Mouse (Mus musculus): Measurements from ENCODE around the gene D630003M21Rik. TPM values are rescaled to one million over a fixed set of nuclear protein-coding genes. Genes with fewer than 3 reads are reported as not detected.

The D630003M21Rik gene
- polyA plus RNA-seq, 1 experiment from 2014 or later, result not detected

DNA sequence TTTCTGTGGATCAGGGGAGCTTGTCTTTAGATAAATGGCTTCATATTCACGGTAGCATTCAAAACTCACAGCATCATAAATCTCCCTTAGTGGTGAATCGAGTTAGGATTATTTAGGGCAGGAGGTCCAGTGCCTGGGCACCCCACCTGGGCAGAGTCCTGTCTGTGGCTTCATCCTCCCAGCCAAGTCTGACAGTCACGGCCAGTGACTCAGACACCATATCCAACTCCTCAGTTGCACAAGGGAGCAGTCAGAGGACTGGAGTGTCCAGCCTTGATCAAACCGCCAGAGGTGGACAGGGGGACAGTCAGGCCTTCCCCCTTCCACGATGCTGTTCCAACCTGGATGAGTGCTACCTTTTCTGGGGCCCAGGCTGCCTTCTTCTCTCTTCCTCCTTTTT lies 31.1 kb downstream of the D630003M21Rik start:
- H3K27ac ChIP-seq, result no peak overlapping the region
- no peaks in the 10 kb centered on the region for H3K36me3 ChIP-seq (ENCODE audit: inconsistent target)
- 96% methylated on average over 5 of the region's 5 CpGs for WGBS (ENCODE audit: missing documents)
- no peak overlapping the region for H3K4me3 ChIP-seq (ENCODE audit: inconsistent target)
- H3K79me2 ChIP-seq (ENCODE audit: inconsistent target), result no peaks in the 10 kb centered on the region

DNA sequence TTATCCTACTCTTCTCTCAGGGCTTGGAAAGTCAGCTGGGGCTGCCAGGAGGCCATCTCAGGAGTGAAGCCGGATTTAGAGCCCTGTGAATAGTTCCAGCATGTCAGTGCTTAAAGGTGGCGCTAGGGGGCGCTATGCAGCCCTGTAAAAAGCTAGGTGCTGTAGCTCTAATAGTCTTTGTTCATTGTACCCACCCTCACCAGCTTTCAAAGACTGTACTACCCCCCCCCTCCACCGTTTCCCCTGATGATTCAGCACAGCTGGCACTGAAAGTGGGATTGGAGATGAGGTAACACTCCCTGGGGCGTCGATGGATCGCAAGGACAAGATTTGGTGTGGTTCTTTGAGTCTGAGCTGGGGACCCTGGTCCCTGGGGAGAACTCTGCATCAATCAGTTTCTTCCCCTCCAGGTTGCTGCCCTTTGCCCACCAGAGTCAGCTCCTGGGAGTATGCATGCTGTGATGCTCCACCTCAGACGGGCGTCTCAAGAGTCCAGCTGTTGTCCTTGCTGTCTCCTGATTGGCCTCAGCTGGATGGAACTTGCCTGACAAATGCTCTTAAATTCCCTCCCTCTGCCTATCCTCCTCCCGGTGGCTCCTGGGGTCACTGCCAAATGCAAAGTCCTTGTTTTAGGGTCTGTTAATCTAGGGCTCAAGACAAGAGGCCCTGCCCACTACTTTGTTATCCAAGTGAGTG lies 33.9 kb downstream of the D630003M21Rik start:
- Histone ChIP-seq H3K79me2 (ENCODE audit: inconsistent target) (no peaks in the 10 kb centered on the region), H3K4me3 (ENCODE audit: inconsistent target) (no peak overlapping the region), H3K27ac (no peak overlapping the region), H3K36me3 (ENCODE audit: inconsistent target) (no peaks in the 10 kb centered on the region)
- 52% methylated on average over 10 of the region's 10 CpGs for WGBS (ENCODE audit: missing documents)

DNA sequence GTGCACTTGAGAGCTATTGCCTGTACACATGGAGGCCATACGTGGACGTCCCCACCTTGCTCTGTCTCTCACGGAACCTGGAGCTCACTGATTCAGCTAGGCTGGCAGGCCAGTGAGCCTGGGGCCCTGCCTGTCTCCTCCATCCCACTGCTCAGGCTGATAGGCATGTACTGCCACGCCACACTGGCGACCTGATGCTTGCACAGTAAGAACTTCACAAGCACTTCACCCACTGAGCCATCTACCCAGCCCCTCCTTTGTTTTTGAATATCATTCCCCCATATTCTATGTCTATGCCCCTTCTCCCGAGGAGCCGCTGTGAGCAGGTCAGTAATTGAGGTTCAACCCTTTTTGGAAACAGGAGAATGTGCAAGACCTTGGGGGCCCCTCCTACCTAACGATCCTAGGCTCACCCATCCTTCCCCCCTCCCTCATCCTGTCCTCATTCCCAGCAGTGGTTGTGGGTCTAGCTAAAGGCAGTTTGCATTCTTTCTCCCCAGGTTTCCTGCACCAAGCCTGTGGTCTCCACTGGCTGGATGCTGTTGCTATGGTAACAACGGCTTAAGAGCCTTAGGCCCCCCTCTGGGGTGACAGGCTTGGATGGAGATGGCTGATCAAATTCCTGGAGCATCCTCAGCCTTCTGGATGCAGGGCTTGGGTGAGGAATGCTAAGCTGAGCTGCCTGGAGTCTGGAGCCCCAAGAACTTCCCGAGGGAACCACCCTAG lies 35.2 kb downstream of the D630003M21Rik start:
- Histone ChIP-seq H3K27ac (no peak overlapping the region), H3K79me2 (ENCODE audit: inconsistent target) (no peaks in the 10 kb centered on the region), H3K4me3 (ENCODE audit: inconsistent target) (no peak overlapping the region), H3K36me3 (ENCODE audit: inconsistent target) (no peaks in the 10 kb centered on the region)
- 86% methylated on average over 10 of the region's 10 CpGs for WGBS (ENCODE audit: missing documents)

DNA sequence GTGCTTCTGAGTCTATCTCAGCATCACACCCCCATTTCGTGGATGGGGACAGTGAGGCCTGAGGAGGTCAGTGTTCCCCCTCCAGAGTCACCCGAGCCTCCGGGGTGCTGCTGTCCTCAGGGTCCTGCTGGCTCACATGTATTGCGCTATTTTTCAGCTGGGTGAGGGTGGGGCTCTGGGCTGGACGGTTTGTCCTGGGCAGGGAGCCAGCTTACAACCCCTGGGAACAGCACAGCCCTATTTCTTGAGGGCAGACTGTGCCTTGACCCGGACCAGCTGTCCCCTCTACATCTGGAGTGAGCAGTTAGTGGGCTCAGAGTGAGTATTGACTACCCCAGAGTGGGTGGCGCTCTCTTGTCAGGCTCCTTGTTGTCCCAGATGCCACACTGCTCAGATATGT lies 37.9 kb downstream of the D630003M21Rik start:
- WGBS (ENCODE audit: missing documents), result 56% methylated on average over 7 of the region's 7 CpGs
- H3K79me2 ChIP-seq (ENCODE audit: inconsistent target), result no peaks in the 10 kb centered on the region
- H3K36me3 ChIP-seq (ENCODE audit: inconsistent target), result no peaks in the 10 kb centered on the region
- no peak overlapping the region for H3K27ac ChIP-seq
- H3K4me3 ChIP-seq (ENCODE audit: inconsistent target), result no peak overlapping the region

DNA sequence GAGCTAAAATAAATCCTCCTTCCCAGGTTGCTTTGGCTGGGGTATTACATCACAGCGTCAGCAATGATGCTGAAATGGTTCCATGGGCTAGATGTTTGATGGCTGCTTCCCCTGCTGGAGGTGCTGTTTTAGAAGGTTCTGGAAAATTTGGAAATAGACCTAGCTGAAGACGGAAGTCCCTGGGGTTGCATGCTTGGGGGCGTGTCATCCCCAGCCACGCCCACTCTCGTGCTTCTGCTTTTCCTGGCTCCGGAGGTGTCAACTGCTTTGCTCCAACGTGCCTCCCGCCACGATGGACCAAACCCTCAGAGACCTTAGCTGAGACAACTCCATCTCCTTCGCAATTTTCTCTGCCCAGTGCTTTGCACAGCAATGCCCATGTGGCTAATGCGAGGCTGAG lies 39.6 kb downstream of the D630003M21Rik start:
- Histone ChIP-seq H3K27ac (no peak overlapping the region), H3K79me2 (ENCODE audit: inconsistent target) (no peaks in the 10 kb centered on the region), H3K36me3 (ENCODE audit: inconsistent target) (no peaks in the 10 kb centered on the region), H3K4me3 (ENCODE audit: inconsistent target) (no peak overlapping the region)
- WGBS (ENCODE audit: missing documents), result 55% methylated on average over 11 of the region's 11 CpGs

DNA sequence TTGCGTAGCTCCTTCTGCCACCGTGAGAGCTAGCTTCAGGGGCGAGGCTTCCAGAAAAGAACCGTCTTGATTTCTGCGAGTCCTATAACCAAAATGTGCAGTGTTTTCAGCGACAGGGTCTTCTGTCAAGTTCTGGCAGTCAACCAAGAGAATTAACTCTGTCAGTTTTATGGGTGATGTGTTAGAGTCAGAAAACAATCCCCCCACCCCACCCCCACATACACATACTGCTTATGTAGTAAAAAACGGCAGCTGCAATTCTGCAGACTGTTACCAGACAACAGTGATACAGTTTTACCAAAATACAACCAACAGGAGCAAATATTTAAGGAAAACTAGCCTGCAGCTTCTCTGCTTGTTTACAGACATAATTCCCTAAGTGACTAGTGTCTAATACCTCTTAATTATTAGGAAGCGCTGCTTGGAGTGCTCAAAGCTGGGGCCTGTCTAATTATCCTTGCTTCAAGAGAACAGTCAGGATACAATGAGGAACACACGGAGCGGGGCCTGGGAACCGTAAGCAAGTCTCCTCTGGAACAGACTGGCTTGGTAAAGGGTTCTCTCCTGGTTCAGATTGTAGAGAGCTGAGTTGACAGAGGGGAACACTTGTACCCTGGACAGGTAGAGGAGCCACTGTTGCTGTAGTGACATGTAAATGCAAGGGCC lies 42.7 kb downstream of the D630003M21Rik start:
- WGBS (ENCODE audit: missing documents), result 94% methylated on average over 11 of the region's 11 CpGs
- no peaks in the 10 kb centered on the region for H3K79me2 ChIP-seq (ENCODE audit: inconsistent target)
- H3K27ac ChIP-seq, result no peak overlapping the region
- no peaks in the 10 kb centered on the region for H3K36me3 ChIP-seq (ENCODE audit: inconsistent target)
- H3K4me3 ChIP-seq (ENCODE audit: inconsistent target), result no peak overlapping the region

DNA sequence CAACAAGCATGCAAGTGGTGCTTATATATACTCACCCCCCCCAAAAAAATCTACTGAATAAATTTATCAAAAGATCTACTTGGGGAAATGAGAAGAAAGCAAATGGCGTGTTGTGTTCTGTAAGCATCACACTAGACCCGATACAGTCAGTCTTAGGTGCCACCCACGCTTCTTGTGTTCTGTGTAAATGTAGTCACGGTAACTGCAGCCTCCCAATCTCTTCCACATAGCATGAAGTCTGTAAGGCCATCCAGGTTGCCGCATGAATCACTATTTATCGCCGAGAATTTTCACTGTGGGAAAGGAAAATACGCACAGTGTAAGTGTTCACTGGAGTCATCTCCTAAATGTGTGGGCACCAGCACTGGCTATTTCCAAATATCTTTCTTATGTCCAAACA lies 45.8 kb downstream of the D630003M21Rik start:
- 96% methylated on average over 7 of the region's 8 CpGs for WGBS (ENCODE audit: missing documents)

DNA sequence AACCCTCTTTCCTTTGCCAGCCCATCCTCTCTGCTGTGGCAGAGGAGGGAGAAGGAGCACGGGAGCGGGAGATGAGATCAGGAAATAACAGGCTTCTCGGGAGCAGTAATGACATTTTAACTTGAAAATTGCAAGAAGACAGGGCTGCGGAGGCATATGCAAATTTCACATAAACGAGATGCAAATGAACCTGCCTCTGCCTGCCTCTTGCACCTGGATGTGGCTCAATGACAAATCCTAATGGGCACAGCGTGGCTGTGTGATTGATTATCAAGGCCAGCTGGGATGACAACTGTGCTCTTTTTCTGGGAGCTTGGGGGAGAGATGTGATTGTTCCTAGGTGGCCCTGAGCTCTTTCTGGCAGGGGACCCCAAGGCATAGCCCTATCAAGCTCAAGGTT lies 47.1 kb downstream of the D630003M21Rik start:
- Histone ChIP-seq H3K79me2 (ENCODE audit: inconsistent target) (no peaks in the 10 kb centered on the region), H3K36me3 (ENCODE audit: inconsistent target) (no peaks in the 10 kb centered on the region)
- 85% methylated on average over 5 of the region's 6 CpGs for WGBS (ENCODE audit: missing documents)

More for the DNA sequence above, 45.8 kb downstream of the D630003M21Rik start:
- no peak overlapping the region for H3K27ac ChIP-seq
- no peak overlapping the region for H3K4me3 ChIP-seq (ENCODE audit: inconsistent target)
- H3K79me2 ChIP-seq (ENCODE audit: inconsistent target), result no peaks in the 10 kb centered on the region
- H3K36me3 ChIP-seq (ENCODE audit: inconsistent target), result no peaks in the 10 kb centered on the region

DNA sequence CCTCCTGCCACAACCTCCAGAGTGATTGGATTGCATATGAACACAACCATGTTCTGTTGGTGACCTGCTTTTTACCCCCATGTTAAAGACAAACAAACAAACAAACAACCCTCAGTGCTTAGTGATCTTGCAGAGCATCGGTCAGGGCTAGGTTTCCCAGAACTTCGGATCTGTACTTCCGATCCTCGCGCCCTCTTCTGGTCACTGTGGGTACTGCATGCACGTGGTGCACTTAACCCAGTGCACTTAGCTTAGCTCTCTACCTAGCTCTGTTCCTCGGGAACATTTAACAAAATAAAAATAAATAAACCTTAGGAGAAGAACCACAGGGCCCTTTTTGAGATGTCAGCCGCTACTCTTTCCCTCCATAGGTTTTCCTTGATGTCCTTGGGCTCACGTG lies 48.2 kb downstream of the D630003M21Rik start:
- WGBS (ENCODE audit: missing documents), result 60% methylated on average over 9 of the region's 9 CpGs
- H3K79me2 ChIP-seq (ENCODE audit: inconsistent target), result no peaks in the 10 kb centered on the region
- H3K4me3 ChIP-seq (ENCODE audit: inconsistent target), result no peak overlapping the region
- no peak overlapping the region for H3K27ac ChIP-seq
- H3K36me3 ChIP-seq (ENCODE audit: inconsistent target), result no peaks in the 10 kb centered on the region

More for the DNA sequence above, 47.1 kb downstream of the D630003M21Rik start:
- H3K27ac ChIP-seq, result no peak overlapping the region
- H3K4me3 ChIP-seq (ENCODE audit: inconsistent target), result no peak overlapping the region

DNA sequence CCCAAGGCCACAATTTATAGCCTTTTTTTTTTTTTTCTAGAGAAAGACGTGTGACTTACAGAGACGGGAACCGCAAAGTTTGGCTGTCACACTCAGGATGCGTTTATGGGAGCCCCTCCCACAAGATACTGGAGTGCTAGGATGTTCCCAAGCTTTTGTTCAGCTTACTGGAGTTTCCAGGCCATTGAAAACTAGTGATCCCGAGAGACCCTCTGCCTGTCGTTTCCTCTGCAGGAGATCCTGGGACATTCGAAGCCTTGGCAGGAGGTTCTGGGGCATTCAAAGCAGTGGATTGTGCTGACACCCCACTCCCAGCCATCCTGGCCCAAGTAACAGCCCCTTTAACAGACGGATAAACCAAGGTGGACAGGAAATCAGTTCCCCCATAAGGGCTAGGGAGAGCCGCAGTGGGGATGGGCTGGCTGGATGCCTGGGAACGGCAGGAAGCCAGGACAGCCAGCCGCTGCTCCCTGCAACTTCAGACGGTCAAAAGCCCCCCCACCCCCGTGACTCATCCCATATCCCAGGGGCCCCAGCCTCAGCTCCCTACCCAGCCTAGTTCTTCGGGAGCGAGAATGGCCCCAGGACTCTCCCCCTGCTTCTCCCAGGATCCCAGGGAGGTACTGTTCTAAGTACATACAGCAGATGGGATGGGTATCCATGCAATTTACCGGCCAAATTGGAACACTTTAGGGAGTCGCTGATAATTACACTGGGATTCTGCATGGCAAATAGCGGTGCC lies 49.5 kb downstream of the D630003M21Rik start:
- WGBS (ENCODE audit: missing documents), result 62% methylated on average over 18 of the region's 18 CpGs
- Histone ChIP-seq H3K79me2 (ENCODE audit: inconsistent target) (no peaks in the 10 kb centered on the region), H3K27ac (no peak overlapping the region), H3K4me3 (ENCODE audit: inconsistent target) (no peak overlapping the region), H3K36me3 (ENCODE audit: inconsistent target) (no peaks in the 10 kb centered on the region)

DNA sequence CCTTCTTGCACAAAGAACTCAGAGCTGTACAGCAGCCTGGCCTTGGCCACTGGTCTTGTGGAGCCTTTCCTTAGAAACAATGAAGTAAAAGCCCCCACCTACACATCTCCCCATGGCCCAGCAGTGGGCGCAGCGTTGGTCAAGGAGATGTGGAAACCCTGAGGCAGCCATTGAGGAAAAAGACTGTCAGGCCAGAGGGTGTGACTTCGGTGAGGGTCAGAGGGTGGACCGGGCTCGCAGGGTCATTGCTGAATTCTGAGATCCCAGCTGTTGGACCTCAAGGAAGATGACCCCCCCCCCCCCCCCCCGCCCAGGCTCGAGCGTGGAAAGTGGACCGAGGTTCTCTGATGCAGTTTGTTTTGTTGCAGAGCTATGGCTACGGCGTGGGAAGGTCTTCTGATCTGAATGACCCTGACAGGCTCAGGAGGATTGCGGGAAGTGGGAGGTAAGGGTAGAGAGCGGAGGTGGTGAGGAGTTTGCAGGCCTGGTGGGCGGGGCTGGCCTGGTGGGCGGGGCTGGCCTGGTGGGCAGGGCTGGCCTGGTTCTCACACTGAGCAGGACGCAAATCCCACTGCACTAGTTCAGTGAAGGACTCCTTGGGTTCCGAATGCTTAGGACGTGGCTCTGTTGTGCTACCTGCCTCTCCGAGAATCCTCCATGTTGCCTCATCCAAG lies 50.2 kb downstream of the D630003M21Rik start:
- WGBS (ENCODE audit: missing documents), result 39% methylated on average over 16 of the region's 19 CpGs
- H3K36me3 ChIP-seq (ENCODE audit: inconsistent target), result no peaks in the 10 kb centered on the region
- no peak overlapping the region for H3K4me3 ChIP-seq (ENCODE audit: inconsistent target)
- H3K27ac ChIP-seq, result no peak overlapping the region
- no peaks in the 10 kb centered on the region for H3K79me2 ChIP-seq (ENCODE audit: inconsistent target)

DNA sequence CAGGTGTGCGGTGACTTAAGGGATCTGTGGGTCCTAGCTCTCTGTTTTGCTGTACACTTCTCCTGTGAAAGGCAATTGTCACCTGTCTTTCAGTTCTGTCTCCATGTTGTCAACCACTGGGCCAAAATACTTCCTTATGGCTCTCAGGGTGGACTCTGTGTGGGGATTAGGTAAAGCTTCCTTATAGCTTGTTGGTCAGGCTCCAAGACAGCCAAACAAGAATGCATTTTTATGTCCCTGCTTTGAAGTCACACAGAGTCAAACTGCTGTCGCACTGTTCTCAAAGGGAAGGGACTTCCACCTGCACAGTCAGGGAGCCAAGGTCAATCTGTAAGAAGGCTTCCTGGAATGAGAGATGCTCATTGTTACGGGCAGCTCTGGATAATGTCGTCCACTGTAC lies 50.9 kb downstream of the D630003M21Rik start:
- 94% methylated on average over 4 of the region's 4 CpGs for WGBS (ENCODE audit: missing documents)
- no peak overlapping the region for H3K4me3 ChIP-seq (ENCODE audit: inconsistent target)
- no peaks in the 10 kb centered on the region for H3K79me2 ChIP-seq (ENCODE audit: inconsistent target)
- no peak overlapping the region for H3K27ac ChIP-seq
- no peaks in the 10 kb centered on the region for H3K36me3 ChIP-seq (ENCODE audit: inconsistent target)

DNA sequence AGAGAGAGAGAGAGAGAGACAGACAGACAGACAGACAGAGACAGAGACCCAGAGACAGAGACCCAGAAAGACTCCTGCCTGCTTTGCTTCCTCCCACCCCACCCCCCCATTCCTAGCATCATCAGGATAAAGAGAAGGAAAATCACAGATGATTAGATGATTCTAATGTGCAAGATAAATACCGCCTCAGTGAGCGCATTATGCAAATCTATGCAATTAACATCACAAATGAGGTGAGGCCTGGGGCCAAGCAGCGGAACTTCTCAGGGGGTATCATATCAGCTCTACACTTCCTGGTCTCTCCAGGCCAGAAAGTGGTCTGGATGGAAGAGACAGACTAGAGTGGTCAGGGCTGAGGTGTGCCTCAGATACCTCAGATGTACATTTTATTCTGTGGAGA lies 51.4 kb downstream of the D630003M21Rik start:
- Histone ChIP-seq H3K36me3 (ENCODE audit: inconsistent target) (no peaks in the 10 kb centered on the region), H3K27ac (no peak overlapping the region), H3K4me3 (ENCODE audit: inconsistent target) (no peak overlapping the region), H3K79me2 (ENCODE audit: inconsistent target) (no peaks in the 10 kb centered on the region)
- 93% methylated on average over 3 of the region's 3 CpGs for WGBS (ENCODE audit: missing documents)

DNA sequence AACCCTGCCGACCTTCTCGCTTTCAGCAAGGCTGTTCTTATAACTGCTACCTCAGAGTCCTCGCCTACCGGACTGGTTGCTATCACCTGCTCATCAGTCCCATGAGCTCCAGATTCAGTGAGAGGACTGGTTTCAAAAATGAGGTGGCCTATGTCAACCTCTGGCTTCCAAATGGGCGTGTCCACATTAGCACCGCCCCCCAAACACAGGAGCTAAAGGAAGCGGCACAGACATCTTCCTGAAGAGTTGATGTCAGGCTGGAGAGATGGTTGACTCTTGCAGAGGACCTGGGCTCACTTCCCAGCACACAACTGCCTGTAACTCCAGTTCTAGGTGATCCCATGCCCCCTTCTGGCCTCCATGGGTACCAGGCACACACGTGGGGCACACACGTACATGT lies 52.3 kb downstream of the D630003M21Rik start:
- H3K27ac ChIP-seq, result no peak overlapping the region
- WGBS (ENCODE audit: missing documents), result 92% methylated on average over 9 of the region's 9 CpGs

More for the DNA sequence above, 52.3 kb downstream of the D630003M21Rik start:
- Histone ChIP-seq H3K79me2 (ENCODE audit: inconsistent target) (no peaks in the 10 kb centered on the region), H3K36me3 (ENCODE audit: inconsistent target) (no peaks in the 10 kb centered on the region), H3K4me3 (ENCODE audit: inconsistent target) (no peak overlapping the region)
